Mouse (Mus musculus) right cerebral cortex, postnatal 4 days (tissue): ENCODE results near the gene Cdk6.
"Not testable (repeated sequence)": the region's sequence is repeated elsewhere in the genome, so short reads cannot be mapped to it uniquely, and the experiment has no call there.

Source experiments
- DNase-seq: peaks from one replicate; pipeline ENCODE4 v3.0.0-alpha.2; 2022

The Cdk6 gene

DNA sequence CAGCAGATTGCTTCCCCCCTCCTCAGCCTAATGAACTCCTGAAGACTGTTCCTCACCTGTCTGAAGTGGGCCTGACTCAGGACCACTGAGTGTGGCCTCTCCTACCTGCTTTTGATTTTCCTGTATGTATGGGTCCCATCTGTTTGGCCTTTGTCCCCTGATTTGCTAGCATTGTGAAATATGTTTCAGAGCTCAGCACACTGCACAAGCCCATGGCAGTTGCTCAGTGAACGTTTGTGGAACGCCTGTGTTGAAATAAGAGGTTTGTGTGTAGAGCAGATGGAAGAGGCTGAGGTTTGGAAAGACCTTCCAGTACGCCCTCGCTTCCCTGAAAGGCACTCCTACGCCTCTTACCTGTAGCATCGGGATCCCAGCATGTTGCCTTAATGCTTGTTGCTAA lies 98.1 kb downstream of the Cdk6 start:
- DNase-seq = not testable (repeated sequence)

DNA sequence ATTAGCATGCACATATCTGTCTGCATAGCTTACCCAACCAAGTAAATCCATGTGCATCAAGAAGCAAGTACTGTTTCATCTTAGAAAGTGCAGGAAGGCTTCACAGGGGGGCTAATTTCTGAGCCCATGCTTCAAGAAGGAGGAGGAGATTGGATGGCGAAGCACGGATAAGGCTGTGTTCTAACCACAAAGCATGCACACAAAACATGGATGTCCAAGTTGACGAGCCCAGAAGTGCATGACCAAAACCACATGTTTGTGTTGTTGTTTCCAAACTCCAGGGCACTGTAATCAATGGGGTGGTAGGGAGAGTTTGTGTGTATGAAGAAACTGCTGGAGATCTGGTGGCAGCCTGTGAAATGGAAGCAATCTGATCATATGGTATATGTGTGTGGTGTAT lies 101.2 kb downstream of the Cdk6 start:
- not testable (repeated sequence) for DNase-seq

DNA sequence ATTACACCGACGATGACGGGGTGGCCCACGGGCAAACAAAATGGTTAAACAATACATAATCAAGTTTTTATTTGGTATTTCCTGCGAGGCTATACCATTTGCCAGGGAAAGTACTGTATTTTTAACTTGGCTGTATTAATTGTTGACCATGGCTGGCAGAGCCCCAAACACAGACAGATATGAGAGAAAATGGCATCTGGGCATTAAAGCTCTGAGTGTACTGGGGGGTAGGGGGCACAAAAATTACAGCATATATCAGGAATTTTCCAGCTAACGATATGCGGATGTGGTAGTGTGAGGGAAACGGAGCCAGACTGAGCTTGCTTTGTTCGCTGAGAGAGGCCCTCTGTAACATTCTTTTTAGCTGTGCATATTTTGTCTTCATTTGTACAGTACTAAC lies 109.9 kb downstream of the Cdk6 start:
- DNase-seq = not testable (repeated sequence)

- DNase-seq = not testable (repeated sequence)
These were observed 112.7 kb downstream of the Cdk6 start for GRCm38 (mm10) chr5:3453946-3454345.

DNA sequence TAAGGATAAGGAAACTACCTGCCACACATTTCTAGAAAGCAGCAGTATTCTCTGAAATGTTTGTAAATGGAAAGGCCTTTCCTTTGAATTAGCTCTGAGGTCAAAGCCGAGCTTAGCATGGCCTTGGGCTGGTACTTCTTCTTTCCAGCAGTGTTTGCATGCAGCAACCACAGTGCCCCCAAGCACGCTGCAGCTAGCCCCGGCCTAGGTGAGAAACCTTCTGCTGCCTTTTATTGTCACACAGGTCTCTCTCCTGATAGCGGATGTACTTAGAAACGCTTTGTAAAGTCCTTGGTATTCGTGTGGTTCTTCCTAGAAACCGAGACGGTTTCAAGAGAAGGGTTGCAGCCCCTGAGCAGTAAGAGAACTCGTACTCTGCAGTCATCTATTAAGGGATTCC lies 119.6 kb downstream of the Cdk6 start:
- no peak for DNase-seq

DNA sequence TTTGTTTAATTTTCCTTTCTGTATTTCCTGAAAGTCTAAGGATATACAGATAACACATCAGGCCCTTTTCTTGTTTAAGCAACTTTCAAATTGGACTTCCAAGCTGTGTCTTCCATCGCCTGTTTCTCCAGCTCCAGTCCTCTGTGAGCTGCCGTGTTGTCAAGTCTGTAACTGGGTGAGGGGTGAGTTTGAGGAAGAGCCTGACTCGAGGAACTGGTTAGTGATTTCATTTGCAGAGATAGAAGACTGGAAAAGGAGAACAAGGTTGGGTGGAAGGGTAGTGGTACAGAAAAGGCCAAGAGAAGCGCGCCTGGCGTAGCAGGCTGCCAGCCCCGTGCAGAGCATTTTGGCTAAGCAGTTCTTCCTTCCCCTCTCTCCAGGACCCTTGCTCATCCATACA lies 120.1 kb downstream of the Cdk6 start:
- no peak for DNase-seq

DNA sequence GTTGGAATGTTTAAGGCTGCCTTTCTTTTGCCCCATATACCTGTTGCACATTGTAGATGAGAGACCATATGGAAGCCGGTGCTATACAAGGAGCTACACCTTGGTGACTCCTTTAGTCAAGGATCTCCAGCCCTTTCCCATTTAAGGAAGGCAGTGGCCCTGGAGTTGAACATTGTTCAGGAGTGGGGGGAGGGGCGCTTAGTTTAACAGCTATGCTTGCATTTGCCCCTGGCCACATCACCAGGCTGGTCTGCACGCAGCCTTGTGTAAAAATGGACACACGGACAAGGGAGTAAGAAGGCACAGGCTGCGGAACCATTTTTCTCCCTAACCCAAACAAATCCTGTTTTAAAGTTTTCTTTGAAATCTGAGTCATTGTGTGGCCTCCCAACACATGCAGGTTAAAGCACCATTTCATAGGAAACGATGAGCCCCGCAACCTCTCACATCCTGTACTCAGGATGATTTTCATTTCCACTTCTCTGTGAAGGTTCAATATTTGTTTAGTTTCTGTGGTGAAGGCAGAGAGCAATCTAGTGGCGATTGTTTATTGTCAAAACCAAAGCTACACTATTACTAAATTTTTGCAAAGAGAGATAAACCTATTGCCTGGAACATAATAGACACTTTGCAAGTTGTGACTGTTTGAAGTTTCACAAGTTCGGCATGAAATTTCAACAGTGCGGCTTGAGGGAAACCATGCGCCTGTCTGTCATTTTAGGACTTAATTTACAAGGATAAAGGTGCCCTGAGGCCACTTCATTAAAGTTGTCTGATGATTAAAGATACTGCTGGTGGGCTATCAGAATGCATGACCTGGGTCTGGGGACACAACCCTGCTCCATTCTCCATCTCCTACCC lies 121.8 kb downstream of the Cdk6 start:
- DNase-seq = no peak

- DNase-seq = no peak
These were observed 122.5 kb downstream of the Cdk6 start for GRCm38 (mm10) chr5:3463758-3464157.

DNA sequence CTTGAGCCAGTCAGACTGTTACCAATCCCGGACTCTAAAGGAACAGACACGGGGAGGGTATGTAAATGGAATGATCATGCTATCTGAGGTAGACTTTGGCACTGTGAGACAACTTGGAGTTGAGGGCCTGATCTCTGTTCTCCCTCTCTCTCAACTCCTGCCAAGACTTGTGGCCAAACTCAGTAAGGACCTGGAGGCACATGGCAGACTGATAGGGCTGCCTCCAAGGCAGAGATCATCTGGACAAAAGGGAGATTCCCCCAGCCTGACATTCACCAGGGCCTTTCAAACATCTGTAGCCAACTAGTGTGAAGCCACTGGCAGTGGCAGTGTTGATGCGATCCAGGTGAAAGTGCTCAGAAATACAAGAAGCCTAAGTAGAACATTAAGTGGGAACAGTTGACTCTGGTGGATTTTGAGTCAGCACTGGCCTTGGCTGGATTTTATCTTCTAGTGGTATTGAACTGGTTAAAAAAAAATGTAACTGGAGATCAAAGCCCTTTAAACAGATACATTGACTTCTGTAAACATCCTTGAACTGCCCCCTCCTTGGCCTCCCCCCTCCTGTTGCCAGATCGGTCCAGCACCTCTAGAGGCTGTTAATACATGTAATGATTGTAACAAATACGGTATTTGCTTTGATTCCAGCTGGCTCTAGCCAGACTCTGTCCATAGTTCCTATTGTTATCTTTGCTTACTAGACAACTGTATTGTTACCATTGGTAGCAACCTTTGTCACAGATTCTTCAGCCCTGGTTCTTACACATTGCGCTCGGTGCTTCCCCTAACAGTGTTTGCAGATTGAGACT lies 125.0 kb downstream of the Cdk6 start:
- DNase-seq = no peak

DNA sequence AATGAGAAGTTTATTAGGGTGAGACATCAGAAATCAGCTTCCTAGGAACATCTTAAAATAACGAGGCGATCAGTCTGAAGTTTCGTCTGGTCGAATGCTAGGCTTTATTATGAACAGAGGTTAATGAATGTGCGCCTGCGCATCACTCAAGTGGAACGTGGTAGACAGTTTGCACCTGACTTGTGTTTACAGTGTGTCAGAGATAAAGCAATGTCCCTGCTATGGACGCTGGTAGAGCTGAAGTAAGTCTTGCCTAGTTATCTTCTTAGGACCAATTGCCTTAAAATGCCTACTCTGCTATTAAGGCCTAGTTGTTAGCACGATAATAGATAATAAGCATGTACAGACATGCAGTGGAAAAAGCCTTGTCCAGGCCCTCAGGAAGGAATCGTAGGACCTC lies 129.6 kb downstream of the Cdk6 start:
- no peak for DNase-seq

- DNase-seq = no peak
These were observed 131.2 kb downstream of the Cdk6 start for GRCm38 (mm10) chr5:3472311-3473156.

GRCm38 (mm10) chr5:3477711-3478110 lies 136.4 kb downstream of the Cdk6 start:
- no peak for DNase-seq

GRCm38 (mm10) chr5:3478216-3478615 lies 136.9 kb downstream of the Cdk6 start:
- DNase-seq = no peak

GRCm38 (mm10) chr5:3479016-3479795 lies 137.9 kb downstream of the Cdk6 start:
- no peak for DNase-seq

- DNase-seq = no peak
These were observed 139.5 kb downstream of the Cdk6 start for GRCm38 (mm10) chr5:3480637-3481395.

DNA sequence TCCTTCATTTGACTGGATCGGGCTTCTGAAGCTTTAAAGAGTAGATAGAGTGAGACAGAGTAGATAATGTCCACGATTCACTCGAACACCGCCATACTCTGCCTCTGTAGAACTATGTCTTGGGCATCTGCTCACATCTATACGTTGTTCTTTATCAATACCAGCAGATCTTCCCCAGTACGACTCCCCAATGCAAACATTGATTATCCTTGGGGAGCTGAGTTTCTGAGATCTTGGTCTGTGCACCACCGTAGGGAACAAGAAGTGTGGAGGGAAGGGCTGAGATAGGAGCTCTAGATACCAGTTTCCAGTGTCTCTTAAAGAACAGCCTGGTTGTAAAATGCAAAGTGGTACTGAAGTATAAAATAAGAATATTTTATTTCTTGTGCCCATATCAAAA lies 141.2 kb downstream of the Cdk6 start:
- no peak for DNase-seq

DNA sequence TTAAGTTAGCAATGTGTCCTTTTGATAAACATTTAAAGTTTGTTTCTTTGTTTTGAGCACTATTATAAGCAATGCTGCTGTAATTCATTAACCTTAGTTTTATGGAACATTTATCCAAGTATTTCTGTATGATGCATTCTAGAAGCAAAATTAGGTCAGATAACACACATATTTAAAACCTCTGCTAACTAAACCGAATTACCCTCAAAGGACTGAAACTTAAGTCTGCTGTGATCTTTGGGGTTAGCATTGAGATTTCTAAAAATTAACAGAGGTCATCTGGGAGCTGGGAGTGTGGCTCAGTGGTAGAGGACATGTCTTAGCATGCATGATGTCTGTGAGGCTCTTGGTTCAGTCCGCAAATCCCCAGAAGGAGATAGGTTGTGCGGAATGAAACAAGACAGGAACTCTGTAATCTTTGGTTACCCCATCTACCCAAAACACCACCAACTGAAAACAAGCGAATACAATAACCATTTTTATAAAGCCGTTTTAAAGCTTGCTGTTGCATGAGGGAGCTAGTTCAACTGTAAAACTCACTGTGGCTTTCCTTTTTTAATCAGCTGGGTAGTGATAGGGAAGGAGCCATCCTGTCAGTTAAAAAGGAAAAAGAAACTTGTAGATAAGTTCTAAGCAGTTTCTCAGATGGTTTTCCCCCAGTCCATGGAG lies 141.9 kb downstream of the Cdk6 start:
- DNase-seq = no peak

GRCm38 (mm10) chr5:3486579-3487282 lies 145.4 kb downstream of the Cdk6 start:
- DNase-seq = no peak

- DNase-seq = no peak
These were observed 147.0 kb downstream of the Cdk6 start for GRCm38 (mm10) chr5:3488146-3488774.

- DNase-seq = no peak
These were observed 149.1 kb downstream of the Cdk6 start for GRCm38 (mm10) chr5:3490358-3490757.
